Mouse (Mus musculus): ENCODE data around the gene Gm42878. TPM values are rescaled to one million over a fixed set of nuclear protein-coding genes. Genes with fewer than 3 reads are reported as not detected.
"Not testable (repeated sequence)": the region's sequence is repeated elsewhere in the genome, so short reads cannot be mapped to it uniquely, and the experiment has no call there.

Gm42878 gene
- polyA plus RNA-seq, 1 experiment, result 0.13 TPM

- no peak overlapping the region for H3K4me2 ChIP-seq (ENCODE audit: low read depth)
- H3K27me3 ChIP-seq (ENCODE audit: control insufficient read depth, insufficient read depth, insufficient read length), result no peaks in the 10 kb centered on the region
- no peaks in the 10 kb centered on the region for H3K79me2 ChIP-seq (ENCODE audit: control insufficient read depth, insufficient read depth)
- peaks cover 22% of the 10 kb centered on the region for H3K36me3 ChIP-seq (ENCODE audit: control insufficient read depth, insufficient read depth)
- no peak overlapping the region for H3K4me3 ChIP-seq
- no peak for TF ChIP-seq USF1 (IDR thresholded peaks at IDR 0.05; ENCODE audit: low read depth)
- no peak for TF ChIP-seq POLR2A (IDR thresholded peaks at IDR 0.05; ENCODE audit: insufficient read length, low read depth)
- no peak for TF ChIP-seq MYOG (IDR thresholded peaks at IDR 0.05; ENCODE audit: control insufficient read depth in 1 of 3, insufficient read depth in 1 of 3, insufficient read length in 2 of 3, low read depth in 2 of 3)
- no peak for TF ChIP-seq SRF (IDR thresholded peaks at IDR 0.05; ENCODE audit: control insufficient read depth, insufficient read length, low read depth)
- TF ChIP-seq MYOD1 (IDR thresholded peaks at IDR 0.05; ENCODE audit: control insufficient read depth in 1 of 3, insufficient read length in 2 of 3, low read depth in 2 of 3), result no peak
- no peak for TF ChIP-seq TCF12 (IDR thresholded peaks at IDR 0.05; ENCODE audit: insufficient read depth, poor library complexity, severe bottlenecking)
- TF ChIP-seq POLR2AphosphoS2 (IDR thresholded peaks at IDR 0.05; ENCODE audit: insufficient read length, low read depth), result no peak
- TF ChIP-seq CEBPB (IDR thresholded peaks at IDR 0.05; ENCODE audit: insufficient read depth, poor library complexity, severe bottlenecking), result no peak
- TF ChIP-seq REST (IDR thresholded peaks at IDR 0.05; ENCODE audit: insufficient read depth, insufficient read length), result no peak
- H3ac ChIP-seq (ENCODE audit: control insufficient read depth, insufficient read length), result no peak overlapping the region
These were observed 26.3 kb downstream of the Gm42878 start for GRCm38 (mm10) chr5:121518983-121519382.

- H3K4me2 ChIP-seq (ENCODE audit: low read depth), result no peak overlapping the region
- no peak overlapping the region for H3K4me3 ChIP-seq
These were observed 35.3 kb downstream of the Gm42878 start for GRCm38 (mm10) chr5:121510009-121510408.

GRCm38 (mm10) chr5:121506846-121507245 is 38.4 kb downstream of the Gm42878 start:
- H3ac ChIP-seq (ENCODE audit: control insufficient read depth, insufficient read length), result no peak overlapping the region
- peaks cover 10% of the 10 kb centered on the region for H3K27me3 ChIP-seq (ENCODE audit: control insufficient read depth, insufficient read depth, insufficient read length)
- TF ChIP-seq REST (IDR thresholded peaks at IDR 0.05; ENCODE audit: insufficient read depth, insufficient read length) (no peak), SRF (IDR thresholded peaks at IDR 0.05; ENCODE audit: control insufficient read depth, insufficient read length, low read depth) (no peak), TCF3 (IDR thresholded peaks at IDR 0.05; ENCODE audit: insufficient read length, low read depth) (no peak), TCF12 (IDR thresholded peaks at IDR 0.05; ENCODE audit: insufficient read depth, poor library complexity, severe bottlenecking) (no peak)
- H3K4me3 ChIP-seq, result no peak overlapping the region
- no peaks in the 10 kb centered on the region for H3K79me2 ChIP-seq (ENCODE audit: control insufficient read depth, insufficient read depth)
- no peaks in the 10 kb centered on the region for H3K36me3 ChIP-seq (ENCODE audit: control insufficient read depth, insufficient read depth)
- H3K4me2 ChIP-seq (ENCODE audit: low read depth), result no peak overlapping the region

More at GRCm38 (mm10) chr5:121510009-121510408, 35.3 kb downstream of the Gm42878 start:
- H3K27me3 ChIP-seq (ENCODE audit: control insufficient read depth, insufficient read depth, insufficient read length), result no peaks in the 10 kb centered on the region
- no peaks in the 10 kb centered on the region for H3K36me3 ChIP-seq (ENCODE audit: control insufficient read depth, insufficient read depth)
- no peaks in the 10 kb centered on the region for H3K79me2 ChIP-seq (ENCODE audit: control insufficient read depth, insufficient read depth)
- no peak for TF ChIP-seq POLR2A (IDR thresholded peaks at IDR 0.05; ENCODE audit: insufficient read length, low read depth)
- no peak for TF ChIP-seq MAX (IDR thresholded peaks at IDR 0.05; ENCODE audit: low read depth)
- TF ChIP-seq SRF (IDR thresholded peaks at IDR 0.05; ENCODE audit: control insufficient read depth, insufficient read length, low read depth), result no peak
- no peak for TF ChIP-seq MYOD1 (IDR thresholded peaks at IDR 0.05; ENCODE audit: control insufficient read depth in 1 of 3, insufficient read length in 2 of 3, low read depth in 2 of 3)
- no peak for TF ChIP-seq MYOG (IDR thresholded peaks at IDR 0.05; ENCODE audit: control insufficient read depth in 1 of 3, insufficient read depth in 1 of 3, insufficient read length in 2 of 3, low read depth in 2 of 3)
- TF ChIP-seq USF1 (IDR thresholded peaks at IDR 0.05; ENCODE audit: low read depth), result no peak
- TF ChIP-seq REST (IDR thresholded peaks at IDR 0.05; ENCODE audit: insufficient read depth, insufficient read length), result no peak
- TF ChIP-seq POLR2AphosphoS2 (IDR thresholded peaks at IDR 0.05; ENCODE audit: insufficient read length, low read depth), result no peak
- no peak for TF ChIP-seq TCF12 (IDR thresholded peaks at IDR 0.05; ENCODE audit: insufficient read depth, poor library complexity, severe bottlenecking)
- no peak overlapping the region for H3ac ChIP-seq (ENCODE audit: control insufficient read depth, insufficient read length)

- Histone ChIP-seq H3K36me3 (ENCODE audit: control insufficient read depth, insufficient read depth) (no peaks in the 10 kb centered on the region), H3ac (ENCODE audit: control insufficient read depth, insufficient read length) (no peak within 1 kb of the TSS), H3K27me3 (ENCODE audit: control insufficient read depth, insufficient read depth, insufficient read length) (peaks cover 23% of the 10 kb centered on the region), H3K4me3 (no peak within 1 kb of the TSS), H3K4me2 (ENCODE audit: low read depth) (no peak within 1 kb of the TSS), H3K79me2 (ENCODE audit: control insufficient read depth, insufficient read depth) (no peaks in the 10 kb centered on the region)
- TF ChIP-seq E2F4 (IDR thresholded peaks at IDR 0.05; ENCODE audit: insufficient read depth) (no peak), SRF (IDR thresholded peaks at IDR 0.05; ENCODE audit: control insufficient read depth, insufficient read length, low read depth) (no peak), TCF12 (IDR thresholded peaks at IDR 0.05; ENCODE audit: insufficient read depth, poor library complexity, severe bottlenecking) (no peak)
These were observed 42.1 kb downstream of the Gm42878 start, which contains the start of gene Adam1b for GRCm38 (mm10) chr5:121503231-121503630. Gene Adam1b (minus strand): TSS chr5:121503435.

- not testable (repeated sequence) for H3ac ChIP-seq (ENCODE audit: control insufficient read depth, insufficient read length); H3K4me3 ChIP-seq; H3K79me2 ChIP-seq (ENCODE audit: control insufficient read depth, insufficient read depth); H3K36me3 ChIP-seq (ENCODE audit: control insufficient read depth, insufficient read depth); H3K4me2 ChIP-seq (ENCODE audit: low read depth)
- peaks cover 23% of the 10 kb centered on the region for H3K27me3 ChIP-seq (ENCODE audit: control insufficient read depth, insufficient read depth, insufficient read length)
These were observed 43.8 kb downstream of the Gm42878 start for GRCm38 (mm10) chr5:121501424-121501996.

- no peaks in the 10 kb centered on the region for H3K36me3 ChIP-seq (ENCODE audit: control insufficient read depth, insufficient read depth)
- no peak overlapping the region for H3K4me3 ChIP-seq
- H3K79me2 ChIP-seq (ENCODE audit: control insufficient read depth, insufficient read depth), result no peaks in the 10 kb centered on the region
- no peak overlapping the region for H3ac ChIP-seq (ENCODE audit: control insufficient read depth, insufficient read length)
- H3K4me2 ChIP-seq (ENCODE audit: low read depth), result no peak overlapping the region
- peaks cover 23% of the 10 kb centered on the region for H3K27me3 ChIP-seq (ENCODE audit: control insufficient read depth, insufficient read depth, insufficient read length)
- TF ChIP-seq MYOD1 (IDR thresholded peaks at IDR 0.05; ENCODE audit: control insufficient read depth in 1 of 3, insufficient read length in 2 of 3, low read depth in 2 of 3), result no peak
- TF ChIP-seq REST (IDR thresholded peaks at IDR 0.05; ENCODE audit: insufficient read depth, insufficient read length), result no peak
- no peak for TF ChIP-seq POLR2A (IDR thresholded peaks at IDR 0.05; ENCODE audit: insufficient read length, low read depth)
- TF ChIP-seq TCF12 (IDR thresholded peaks at IDR 0.05; ENCODE audit: insufficient read depth, poor library complexity, severe bottlenecking), result no peak
- no peak for TF ChIP-seq SRF (IDR thresholded peaks at IDR 0.05; ENCODE audit: control insufficient read depth, insufficient read length, low read depth)
- no peak for TF ChIP-seq TCF3 (IDR thresholded peaks at IDR 0.05; ENCODE audit: insufficient read length, low read depth)
- no peak for TF ChIP-seq MYOG (IDR thresholded peaks at IDR 0.05; ENCODE audit: control insufficient read depth in 1 of 3, insufficient read depth in 1 of 3, insufficient read length in 2 of 3, low read depth in 2 of 3)
- TF ChIP-seq E2F4 (IDR thresholded peaks at IDR 0.05; ENCODE audit: insufficient read depth), result no peak
- no peak for TF ChIP-seq MAX (IDR thresholded peaks at IDR 0.05; ENCODE audit: low read depth)
- no peak for TF ChIP-seq USF1 (IDR thresholded peaks at IDR 0.05; ENCODE audit: low read depth)
- no peak for TF ChIP-seq CEBPB (IDR thresholded peaks at IDR 0.05; ENCODE audit: insufficient read depth, poor library complexity, severe bottlenecking)
These were observed 44.6 kb downstream of the Gm42878 start for GRCm38 (mm10) chr5:121500719-121501118.

Data from myocyte (in vitro differentiated cells).